Mouse (Mus musculus): Measurements from ENCODE around the gene Phldb2. TPM values are rescaled to one million over a fixed set of nuclear protein-coding genes. Genes with fewer than 3 reads are reported as not detected.

Phldb2 gene
- polyA plus RNA-seq (2016; fragmentation: Nextera tagmentation; extraction: Ambion mirVana) = 31.8 and 32.9 TPM in 2 replicates

- H3K4me2 ChIP-seq (replicated peaks) = no peak within 1 kb of the TSS
- H3K4me3 ChIP-seq = no peak within 1 kb of the TSS
- no peaks in the 10 kb centered on the region for H3K9me3 ChIP-seq
- no peaks in the 10 kb centered on the region for H3K36me3 ChIP-seq
- 85% methylated on average over 4 of the region's 4 CpGs for WGBS
- no peak within 1 kb of the TSS for H3K27ac ChIP-seq
- no peak within 1 kb of the TSS for H3K9ac ChIP-seq
- ATAC-seq (ENCODE audit: low FRiP score, low read depth) = no peak
- no peaks in the 10 kb centered on the region for H3K27me3 ChIP-seq (replicated peaks)
- no peaks in the 10 kb centered on the region for H3K4me1 ChIP-seq
These were observed at the start of gene Phldb2 for GRCm38 (mm10) chr16:45953394-45953793. Phldb2 (minus strand) TSS chr16:45953598.

- no peaks in the 10 kb centered on the region for H3K9me3 ChIP-seq
These were observed 48.3 kb upstream of the Phldb2 start for GRCm38 (mm10) chr16:46001550-46002166.

GRCm38 (mm10) chr16:46000976-46001375, 47.6 kb upstream of the Phldb2 start:
- Histone ChIP-seq H3K27ac (no peak overlapping the region), H3K9me3 (no peaks in the 10 kb centered on the region), H3K36me3 (no peaks in the 10 kb centered on the region), H3K9ac (no peak overlapping the region), H3K4me2 (replicated peaks) (no peak overlapping the region), H3K27me3 (replicated peaks) (no peaks in the 10 kb centered on the region), H3K4me3 (no peak overlapping the region), H3K4me1 (no peaks in the 10 kb centered on the region)
- WGBS = 84% methylated on average over 3 of the region's 3 CpGs
- no peak for ATAC-seq (ENCODE audit: low FRiP score, low read depth)

More at GRCm38 (mm10) chr16:46001550-46002166, 48.3 kb upstream of the Phldb2 start:
- no peak for ATAC-seq (ENCODE audit: low FRiP score, low read depth)
- no peak overlapping the region for H3K9ac ChIP-seq
- WGBS = 90% methylated on average over 10 of the region's 10 CpGs
- no peaks in the 10 kb centered on the region for H3K27me3 ChIP-seq (replicated peaks)
- no peak overlapping the region for H3K4me3 ChIP-seq
- H3K36me3 ChIP-seq = no peaks in the 10 kb centered on the region
- H3K4me1 ChIP-seq = no peaks in the 10 kb centered on the region
- H3K27ac ChIP-seq = no peak overlapping the region
- no peak overlapping the region for H3K4me2 ChIP-seq (replicated peaks)

- Histone ChIP-seq H3K4me1 (no peaks in the 10 kb centered on the region), H3K4me3 (no peak overlapping the region), H3K9ac (no peak overlapping the region), H3K4me2 (replicated peaks) (no peak overlapping the region; the same call in 1 of the 2 replicates), H3K9me3 (no peaks in the 10 kb centered on the region), H3K27ac (no peak overlapping the region), H3K27me3 (replicated peaks) (no peaks in the 10 kb centered on the region), H3K36me3 (no peaks in the 10 kb centered on the region)
- WGBS = 32% methylated on average over 10 of the region's 10 CpGs
- ATAC-seq (ENCODE audit: low FRiP score, low read depth) = peak; percentile 74
These were observed 46.2 kb upstream of the Phldb2 start for GRCm38 (mm10) chr16:45999374-46000191.

GRCm38 (mm10) chr16:45998231-45998630, 44.8 kb upstream of the Phldb2 start:
- Histone ChIP-seq H3K4me1 (no peaks in the 10 kb centered on the region), H3K4me3 (no peak overlapping the region), H3K27me3 (replicated peaks) (no peaks in the 10 kb centered on the region), H3K36me3 (no peaks in the 10 kb centered on the region), H3K4me2 (replicated peaks) (no peak overlapping the region), H3K9ac (no peak overlapping the region), H3K9me3 (no peaks in the 10 kb centered on the region), H3K27ac (no peak overlapping the region)
- 80% methylated on average over 7 of the region's 7 CpGs for WGBS
- no peak for ATAC-seq (ENCODE audit: low FRiP score, low read depth)

- 49% methylated on average over 10 of the region's 10 CpGs for WGBS
These were observed 37.7 kb upstream of the Phldb2 start for GRCm38 (mm10) chr16:45990901-45991676.

GRCm38 (mm10) chr16:45986236-45986635, 32.8 kb upstream of the Phldb2 start:
- no peak overlapping the region for H3K4me3 ChIP-seq
- no peaks in the 10 kb centered on the region for H3K9me3 ChIP-seq
- no peaks in the 10 kb centered on the region for H3K27me3 ChIP-seq (replicated peaks)
- WGBS = 69% methylated on average over 1 of the region's 1 CpGs
- no peak overlapping the region for H3K27ac ChIP-seq
- no peak overlapping the region for H3K4me2 ChIP-seq (replicated peaks)
- H3K9ac ChIP-seq = no peak overlapping the region
- ATAC-seq (ENCODE audit: low FRiP score, low read depth) = no peak
- H3K36me3 ChIP-seq = no peaks in the 10 kb centered on the region
- no peaks in the 10 kb centered on the region for H3K4me1 ChIP-seq

More at GRCm38 (mm10) chr16:45990901-45991676, 37.7 kb upstream of the Phldb2 start:
- no peaks in the 10 kb centered on the region for H3K27me3 ChIP-seq (replicated peaks)
- no peak overlapping the region for H3K27ac ChIP-seq
- H3K4me2 ChIP-seq (replicated peaks) = no peak overlapping the region
- H3K9me3 ChIP-seq = no peaks in the 10 kb centered on the region
- no peaks in the 10 kb centered on the region for H3K36me3 ChIP-seq
- no peak for ATAC-seq (ENCODE audit: low FRiP score, low read depth)
- H3K9ac ChIP-seq = no peak overlapping the region
- no peak overlapping the region for H3K4me3 ChIP-seq
- H3K4me1 ChIP-seq = no peaks in the 10 kb centered on the region

- Histone ChIP-seq H3K4me2 (replicated peaks) (no peak overlapping the region), H3K4me1 (no peaks in the 10 kb centered on the region), H3K27me3 (replicated peaks) (no peaks in the 10 kb centered on the region), H3K36me3 (no peaks in the 10 kb centered on the region), H3K9ac (no peak overlapping the region), H3K4me3 (no peak overlapping the region), H3K27ac (no peak overlapping the region), H3K9me3 (no peaks in the 10 kb centered on the region)
- peak; percentile 63; the same call in 1 of the 2 replicates for ATAC-seq (ENCODE audit: low FRiP score, low read depth)
- 79% methylated on average over 4 of the region's 4 CpGs for WGBS
These were observed 31.5 kb upstream of the Phldb2 start for GRCm38 (mm10) chr16:45984610-45985606.

GRCm38 (mm10) chr16:45976251-45976650, 22.9 kb upstream of the Phldb2 start:
- H3K9me3 ChIP-seq = no peaks in the 10 kb centered on the region
- 76% methylated on average over 1 of the region's 1 CpGs for WGBS
- H3K36me3 ChIP-seq = no peaks in the 10 kb centered on the region
- H3K4me2 ChIP-seq (replicated peaks) = no peak overlapping the region
- no peak for ATAC-seq (ENCODE audit: low FRiP score, low read depth)
- H3K4me3 ChIP-seq = no peak overlapping the region
- H3K9ac ChIP-seq = no peak overlapping the region
- no peaks in the 10 kb centered on the region for H3K27me3 ChIP-seq (replicated peaks)
- H3K4me1 ChIP-seq = no peaks in the 10 kb centered on the region
- no peak overlapping the region for H3K27ac ChIP-seq

- peak; percentile 23; the same call in 1 of the 2 replicates for ATAC-seq (ENCODE audit: low FRiP score, low read depth)
- H3K9me3 ChIP-seq = no peaks in the 10 kb centered on the region
- no peaks in the 10 kb centered on the region for H3K36me3 ChIP-seq
- no peaks in the 10 kb centered on the region for H3K27me3 ChIP-seq (replicated peaks)
- no peak overlapping the region for H3K4me2 ChIP-seq (replicated peaks)
- no peak overlapping the region for H3K4me3 ChIP-seq
- no peaks in the 10 kb centered on the region for H3K4me1 ChIP-seq
- no peak overlapping the region for H3K9ac ChIP-seq
- 74% methylated on average over 9 of the region's 9 CpGs for WGBS
- no peak overlapping the region for H3K27ac ChIP-seq
These were observed 20.7 kb upstream of the Phldb2 start for GRCm38 (mm10) chr16:45973959-45974686.

- Histone ChIP-seq H3K9ac (no peak overlapping the region), H3K9me3 (no peaks in the 10 kb centered on the region), H3K36me3 (no peaks in the 10 kb centered on the region), H3K27me3 (replicated peaks) (no peaks in the 10 kb centered on the region), H3K4me1 (no peaks in the 10 kb centered on the region), H3K4me3 (no peak overlapping the region), H3K27ac (no peak overlapping the region), H3K4me2 (replicated peaks) (no peak overlapping the region)
- ATAC-seq (ENCODE audit: low FRiP score, low read depth) = no peak
- WGBS = 88% methylated on average over 2 of the region's 2 CpGs
These were observed 16.8 kb upstream of the Phldb2 start for GRCm38 (mm10) chr16:45970187-45970586.
